Mouse (Mus musculus) neural tube, embryonic 10.5 days (tissue): ENCODE measurements around the gene Hepacam.

Experiments used
- DNase-seq: peaks from one replicate; pipeline ENCODE4 v3.0.0-alpha.2; 2017; ENCODE audit warnings: low spot score; ENCODE audit errors: extremely low spot score

Hepacam gene

GRCm38 (mm10) chr9:37432720-37433421 is 65.7 kb downstream of the Hepacam start, which contains the start of gene Robo3:
Robo3 (minus strand) TSS chr9:37433246.
- no peak for DNase-seq

GRCm38 (mm10) chr9:37433823-37434560 is 66.8 kb downstream of the Hepacam start:
- DNase-seq = peak; percentile 35

- DNase-seq = peak; percentile 31
Measured at GRCm38 (mm10) chr9:37434932-37435331, 67.8 kb downstream of the Hepacam start.

GRCm38 (mm10) chr9:37435616-37436015 is 68.5 kb downstream of the Hepacam start:
- DNase-seq = no peak
